Mouse (Mus musculus): Measurements from ENCODE around the gene Slc46a3. TPM values are rescaled to one million over a fixed set of nuclear protein-coding genes. Genes with fewer than 3 reads are reported as not detected.

Gene Slc46a3
- total RNA-seq, 2 experiments from 2014 or later = 6.1 to 8.1 TPM

- DNase-seq = peak; percentile 73 to 84
- intact Hi-C loops (cut with DNase I) = loop anchor here (2.0 to 5.0 kb wide), 2 partner anchors 128 to 266 kb away; no protein-coding TSS in a partner anchor
These were observed 46.3 kb downstream of the Slc46a3 start for GRCm38 (mm10) chr5:147848164-147848863.

GRCm38 (mm10) chr5:147847361-147847760 is 47.3 kb downstream of the Slc46a3 start:
- intact Hi-C loops (cut with DNase I) = loop anchor here (5.0 kb wide), 1 partner anchor 265 kb away; no protein-coding TSS in a partner anchor
- DNase-seq = no peak

GRCm38 (mm10) chr5:147845319-147845718 is 49.3 kb downstream of the Slc46a3 start:
- intact Hi-C loops (cut with DNase I) = loop anchor here (5.0 kb wide), 1 partner anchor 263 kb away; no protein-coding TSS in a partner anchor

GRCm38 (mm10) chr5:147843340-147843739 is 51.3 kb downstream of the Slc46a3 start:
- intact Hi-C loops (cut with DNase I) = no loop called here
- no peak for DNase-seq

More at GRCm38 (mm10) chr5:147845319-147845718, 49.3 kb downstream of the Slc46a3 start:
- no peak for DNase-seq

- intact Hi-C loops (cut with DNase I) = no loop called here
- no peak for DNase-seq
These were observed 55.2 kb downstream of the Slc46a3 start for GRCm38 (mm10) chr5:147839418-147839817.

GRCm38 (mm10) chr5:147834841-147835500 is 59.6 kb downstream of the Slc46a3 start:
- intact Hi-C loops (cut with DNase I) = no loop called here
- DNase-seq = no peak

GRCm38 (mm10) chr5:147832842-147833241 is 61.8 kb downstream of the Slc46a3 start:
- no peak for DNase-seq
- intact Hi-C loops (cut with DNase I) = no loop called here

GRCm38 (mm10) chr5:147828846-147829245 is 65.8 kb downstream of the Slc46a3 start:
- no peak for DNase-seq
- intact Hi-C loops (cut with DNase I) = no loop called here

Other genes starting within 250 kb of the Slc46a3 start
- 10 to 100 TPM; 62.5 to 63.6 TPM for gene Flt1, start 168.8 kb downstream of the Slc46a3 start, total RNA-seq (2021)
- gene Pomp, start 34.4 kb downstream of the Slc46a3 start, total RNA-seq (2021) = 100 to 1,000 TPM; 114 to 129 TPM
- 10 to 100 TPM; 76.9 to 89.0 TPM for gene Mtus2, start 62.5 kb upstream of the Slc46a3 start, total RNA-seq (2021)

Measured in heart, postnatal 14 days (tissue).